Mouse (Mus musculus): Measurements from ENCODE around the gene Rasl11b.

- TF ChIP-seq POLR2A (IDR thresholded peaks at IDR 0.05; ENCODE audit: borderline replicate concordance, extremely low read depth, low read depth, low read length) (no peak), CTCF (IDR thresholded peaks at IDR 0.05; ENCODE audit: insufficient read depth, low read length) (no peak)
Measured at GRCm38 (mm10) chr5:74162013-74162412, 33.1 kb upstream of the Rasl11b start.
